Comparison of ENCODE assay signal across 9 mouse cellular contexts in genomic region chr5:33438214-33438613, GRCm38 (mm10). TPM values are rescaled to one million over a fixed set of nuclear protein-coding genes. Genes with fewer than 3 reads are reported as not detected.
A peak's percentile ranks its signal among the peaks of the same experiment; 100 is the strongest.
DNase-seq lines count a peak whose midpoint lies in the region; ATAC-seq and TF ChIP-seq lines count a peak whose summit lies in the region.
"Had no signal": no experiment of that assay in that cellular context is flagged by ENCODE, and none has a peak within 500 bp of the region (broad histone marks: within the 10 kb centered on the region; RNA-seq: fewer than 3 reads in every experiment).

No protein-coding gene starts in this region.

- no peaks in the 10 kb centered on the region for H3K36me3 ChIP-seq in CH12.LX (replicated peaks in 1 of 2; ENCODE audit: control insufficient read depth in 1 of 2, insufficient read depth in 1 of 2, low read length in 1 of 2)
- H3K36me3 ChIP-seq in lung, embryonic 16.5 days (ENCODE audit: control insufficient read depth, insufficient read depth, low read length): no peaks in the 10 kb centered on the region
- H3K36me3 ChIP-seq: neural tube, embryonic 13.5 days had no signal

- H3K9ac ChIP-seq in CH12.LX (ENCODE audit: insufficient read depth, low read depth): no peak overlapping the region
- H3K9ac ChIP-seq in lung, embryonic 16.5 days (ENCODE audit: low read length): no peak overlapping the region
- H3K9ac ChIP-seq: neural tube, embryonic 13.5 days had no signal

- ATAC-seq in activated CD4-positive, CD25-positive, alpha-beta regulatory T cell, adult 4 months: peak; percentile 57
- peak; percentile 91 for ATAC-seq in lung, embryonic 16.5 days (ENCODE audit: low read depth)
- ATAC-seq in erythroid progenitor cell, adult 5-6 weeks (replicated peaks; ENCODE audit: low FRiP score, poor library complexity, severe bottlenecking): no peak

- intact Hi-C loops in heart, postnatal 25 days (cut with DNase I): loop anchor here (5.0 kb wide), 1 partner anchor 59 kb away; no protein-coding TSS in a partner anchor

- H3K9me3 ChIP-seq in CH12.LX (replicated peaks; ENCODE audit: low read length): peaks cover 23% of the 10 kb centered on the region
- no peaks in the 10 kb centered on the region for H3K9me3 ChIP-seq in lung, embryonic 16.5 days (ENCODE audit: control insufficient read depth, low read length)
- H3K9me3 ChIP-seq: neural tube, embryonic 13.5 days had no signal

- H3K4me1 ChIP-seq in CH12.LX (ENCODE audit: control insufficient read depth in 1 of 2, insufficient read depth in 2 of 2): peaks cover 0 to 3% of the 10 kb centered on the region in 2 experiments; a peak in 1 of 4 replicates
- peaks cover 14% of the 10 kb centered on the region; the same call in 1 of the 2 replicates for H3K4me1 ChIP-seq in lung, embryonic 16.5 days (replicated peaks; ENCODE audit: control insufficient read depth, insufficient read depth, low read length)

- peak; percentile 55 for DNase-seq in CH12.LX (ENCODE audit: extremely low read depth)
- DNase-seq in fat pad, adult 2 months (ENCODE audit: extremely low read depth, low read depth, low spot score): peak; percentile 16
- peak; percentile 39 for DNase-seq in heart, postnatal 25 days (ENCODE audit: low spot score)
- peak; percentile 45 for DNase-seq in layer of hippocampus, adult 9-11 months
- DNase-seq in skeletal muscle tissue, adult 2 months (ENCODE audit: low read depth, low spot score): peak; percentile 72

- H3K4me2 ChIP-seq in CH12.LX (ENCODE audit: insufficient read depth, low read depth, poor library complexity, severe bottlenecking): no peak overlapping the region
- H3K4me2 ChIP-seq in lung, embryonic 16.5 days (ENCODE audit: low read depth, low read length): no peak overlapping the region
- H3K4me2 ChIP-seq: neural tube, embryonic 13.5 days had no signal

- 1% methylated on average over 23 of the region's 23 CpGs for WGBS in lung, embryonic 16.5 days

- peaks cover 10% of the 10 kb centered on the region for H3K27me3 ChIP-seq in CH12.LX (replicated peaks)
- H3K27me3 ChIP-seq in lung, embryonic 16.5 days (ENCODE audit: control insufficient read depth, insufficient read depth, low read depth, low read length): peaks cover 59% of the 10 kb centered on the region

- H3K79me2 ChIP-seq in CH12.LX (replicated peaks; ENCODE audit: control insufficient read depth, extremely low read depth, insufficient read depth, poor library complexity, severe bottlenecking): no peaks in the 10 kb centered on the region

- H3K27ac ChIP-seq in CH12.LX (ENCODE audit: insufficient read depth, low read depth): no peak overlapping the region
- H3K27ac ChIP-seq in lung, embryonic 16.5 days (ENCODE audit: low read length): no peak overlapping the region
- H3K27ac ChIP-seq: neural tube, embryonic 13.5 days had no signal

- no peak for TF ChIP-seq RAD21 in CH12.LX (IDR thresholded peaks at IDR 0.05; ENCODE audit: low read depth, low read length)

- in situ Hi-C loops in CH12.LX (cut with MboI; ENCODE audit: low pct_ligation_motif_present, low pct_unique_long_range_greater_than_20kb, low sequenced_read_pairs): no loop called here

- dilution Hi-C loops in CH12.LX (cut with MboI; ENCODE audit: extremely low pct_ligation_motif_present, extremely low pct_unique_long_range_greater_than_20kb, low sequenced_read_pairs): no loop called here

- TF ChIP-seq CTCF in CH12.LX (conservative IDR thresholded peaks at IDR 0.05 in 1 of 2, IDR thresholded peaks at IDR 0.05 in 1 of 2; ENCODE audit: low read depth in 2 of 2, low read length in 2 of 2): no peak

- TF ChIP-seq EP300 in CH12.LX (IDR thresholded peaks at IDR 0.05; ENCODE audit: low read length): no peak

- TF ChIP-seq POLR2A in CH12.LX (IDR thresholded peaks at IDR 0.05; ENCODE audit: low read depth, low read length): no peak

- no peak overlapping the region for H3K4me3 ChIP-seq in CH12.LX (replicated peaks in 1 of 3; ENCODE audit: low read depth in 2 of 3, low read length in 2 of 3, poor library complexity in 1 of 3)
- H3K4me3 ChIP-seq in lung, embryonic 16.5 days (ENCODE audit: low read length): no peak overlapping the region
- H3K4me3 ChIP-seq: neural tube, embryonic 13.5 days had no signal

TF ChIP-seq in CH12.LX, 34 proteins besides CTCF, POLR2A, EP300 and RAD21:
- TF ChIP-seq IRF4 (IDR thresholded peaks at IDR 0.05; ENCODE audit: low read depth, low read length) (0 out of 2 replicates have a peak, but pooled peaks have one; percentile 9), SIN3A (IDR thresholded peaks at IDR 0.05; ENCODE audit: low read length) (peak; percentile 99), MXI1 (IDR thresholded peaks at IDR 0.05; ENCODE audit: low read depth, low read length) (peak; percentile 96), RCOR1 (conservative IDR thresholded peaks at IDR 0.05; ENCODE audit: low read depth, low read length) (no peak)

RNA-seq across cellular contexts. Expression of gene Nkx1-1, which starts 4.4 kb away (rescaled TPM):
- total RNA-seq in CH12.LX (2012; rRNA removed): not detected in 2 replicates
- total RNA-seq in CH12.LX (2014; rRNA removed): not detected in 2 replicates
- polyA plus RNA-seq in CH12.LX (2012; ENCODE audit: insufficient read length, low read depth): not detected in 2 replicates
- polyA plus RNA-seq in activated CD4-positive, CD25-positive, alpha-beta regulatory T cell, adult 4 months (2017; shearing (Covaris generic)): not detected
- not detected for total RNA-seq in heart, postnatal 25 days (2021)
- polyA plus RNA-seq in lung, embryonic 16.5 days (2015; fragmentation: Nextera tagmentation; extraction: Ambion mirVana): not detected in 2 replicates
- total RNA-seq in erythroid progenitor cell, adult 5-6 weeks (2015; ENCODE audit: low replicate concordance): not detected in 2 replicates
- total RNA-seq in erythroid progenitor cell, adult 5-6 weeks (2017; ENCODE audit: low replicate concordance): not detected in 2 replicates

RNA-seq across cellular contexts. Expression of gene Uvssa, which starts 59.9 kb away (rescaled TPM):
- total RNA-seq in CH12.LX (2012; rRNA removed) (2.9 and 3.2 TPM in 2 replicates), CH12.LX (2014; rRNA removed) (2.5 and 2.6 TPM in 2 replicates)
- 5.3 and 5.8 TPM in 2 replicates for polyA plus RNA-seq in CH12.LX (2012; ENCODE audit: insufficient read length, low read depth)
- 10 to 100 TPM; 15.5 to 20.3 TPM for polyA plus RNA-seq in activated CD4-positive, CD25-positive, alpha-beta regulatory T cell, adult 4 months (2017; shearing (Covaris generic))
- 1 to 10 TPM; 3.2 TPM for total RNA-seq in heart, postnatal 25 days (2021)
- 8.6 and 9.2 TPM in 2 replicates for polyA plus RNA-seq in lung, embryonic 16.5 days (2015; fragmentation: Nextera tagmentation; extraction: Ambion mirVana)
- total RNA-seq in erythroid progenitor cell, adult 5-6 weeks (2015; ENCODE audit: low replicate concordance): 13.8 and 16.9 TPM in 2 replicates
- total RNA-seq in erythroid progenitor cell, adult 5-6 weeks (2017; ENCODE audit: low replicate concordance): 24.5 and 28.1 TPM in 2 replicates

Comparison
In these comparisons a context has a peak if more than half of its experiments do, and no peak if none do; other contexts are left out.
1. DNase-seq: peak in every context shown above with its lines; median percentile 72 in skeletal muscle tissue, adult 2 months; 55 in CH12.LX; 45 in layer of hippocampus, adult 9-11 months; 39 in heart, postnatal 25 days; 16 in fat pad, adult 2 months.